Mouse (Mus musculus) ovary, adult 2 months (tissue): ENCODE measurements around the gene Slc12a6. TPM values are rescaled to one million over a fixed set of nuclear protein-coding genes. Genes with fewer than 3 reads are reported as not detected.

Source experiments
- polyA plus RNA-seq: library from polyadenylated mRNA; depleted of rRNA; stranded (reverse); fragments of >200 nt; gene quantifications from 2 replicates; pipeline ENCODE4 v1.2.3, GENCODE M21; 2012; rRNA removed

Gene Slc12a6
- 28.4 and 34.6 TPM in 2 replicates for polyA plus RNA-seq

GRCm38 (mm10) chr2:112265448-112266241 is at the start of gene Slc12a6:
Gene Slc12a6, plus strand, starts transcription at chr2:112265825.

GRCm38 (mm10) chr2:112239212-112239934 is 26.3 kb upstream of the Slc12a6 start, which contains the start of gene Lpcat4:
Gene Lpcat4, plus strand, starts transcription at chr2:112239468.

GRCm38 (mm10) chr2:112259241-112259962 is 6.2 kb upstream of the Slc12a6 start, which contains the start of gene Nutm1:
Gene Nutm1, minus strand, starts transcription at chr2:112259291.

GRCm38 (mm10) chr2:112261748-112262653 is 3.6 kb upstream of the Slc12a6 start, which contains the start of gene Nop10:
Gene Nop10, plus strand, starts transcription at chr2:112261926.

GRCm38 (mm10) chr2:112266242-112266592 is 592 bp downstream of the Slc12a6 start, which contains the start of gene Gm21985:
Gene Gm21985, plus strand, starts transcription at chr2:112266314.

GRCm38 (mm10) chr2:112367726-112368673 is 102.4 kb downstream of the Slc12a6 start, which contains the start of gene Emc4:
Gene Emc4, minus strand, starts transcription at chr2:112368027.

GRCm38 (mm10) chr2:112378973-112379898 is 113.6 kb downstream of the Slc12a6 start, which contains the start of gene Katnbl1:
Gene Katnbl1, plus strand, starts transcription at chr2:112379211.

Other genes starting within 250 kb of the Slc12a6 start
- not detected in 2 replicates for gene Olfr1311, start 241.4 kb upstream of the Slc12a6 start, polyA plus RNA-seq
- gene Olfr1312, start 215.6 kb upstream of the Slc12a6 start, polyA plus RNA-seq = not detected in 2 replicates
- gene Olfr1313, start 188.0 kb upstream of the Slc12a6 start, polyA plus RNA-seq = not detected in 2 replicates
- gene Olfr1314, start 169.0 kb upstream of the Slc12a6 start, polyA plus RNA-seq = not detected in 2 replicates
- not detected in 2 replicates for gene Olfr1315-ps1, start 150.4 kb upstream of the Slc12a6 start, polyA plus RNA-seq
- gene Olfr1316, start 130.8 kb upstream of the Slc12a6 start, polyA plus RNA-seq = not detected in 2 replicates
- gene Olfr1317, start 125.5 kb upstream of the Slc12a6 start, polyA plus RNA-seq = not detected in 2 replicates
- not detected in 2 replicates for gene Olfr1318, start 111.6 kb upstream of the Slc12a6 start, polyA plus RNA-seq
- gene Lpcat4, start 26.4 kb upstream of the Slc12a6 start, polyA plus RNA-seq = 54.9 and 64.4 TPM in 2 replicates
- gene Nutm1, start 6.5 kb upstream of the Slc12a6 start, polyA plus RNA-seq = not detected in 2 replicates
- gene Nop10, start 3.9 kb upstream of the Slc12a6 start, polyA plus RNA-seq = 32.4 and 73.0 TPM in 2 replicates
- gene Gm21985, start 489 bp downstream of the Slc12a6 start, polyA plus RNA-seq = not detected in 2 replicates
- 103 TPM in 2 replicates for gene Emc4, start 102.2 kb downstream of the Slc12a6 start, polyA plus RNA-seq
- gene Katnbl1, start 113.4 kb downstream of the Slc12a6 start, polyA plus RNA-seq = 0.42 and 0.75 TPM in 2 replicates
- gene Emc7, start 189.2 kb downstream of the Slc12a6 start, polyA plus RNA-seq = 4.6 and 6.1 TPM in 2 replicates
- not detected in 2 replicates for gene Chrm5, start 214.9 kb downstream of the Slc12a6 start, polyA plus RNA-seq
- gene Aven, start 227.1 kb downstream of the Slc12a6 start, polyA plus RNA-seq = 3.0 and 4.7 TPM in 2 replicates